Mouse (Mus musculus): ENCODE measurements around the gene Tlr9.

Gene Tlr9

DNA sequence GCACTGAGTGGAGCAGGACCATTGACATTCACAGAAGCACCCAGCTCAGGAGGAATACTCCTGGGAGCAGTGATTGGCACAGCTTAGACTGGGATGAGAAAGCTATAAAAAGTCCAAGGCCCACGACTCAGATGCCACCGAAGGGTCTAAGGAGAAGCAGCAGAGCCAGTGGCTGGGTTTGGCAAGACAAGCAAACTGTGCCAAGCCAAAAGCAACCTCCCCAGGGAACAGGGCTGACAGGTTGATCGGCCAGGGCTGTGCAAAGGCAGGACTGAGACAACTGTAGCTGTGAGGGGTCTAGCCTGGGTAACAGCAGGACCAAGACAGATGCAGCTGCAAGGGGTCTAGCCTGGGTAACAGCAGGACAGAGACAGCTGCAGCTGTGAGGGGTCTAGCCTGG, 10.6 kb downstream of the Tlr9 start:
- DNase-seq (ENCODE audit: low spot score) = no peak

GRCm38 (mm10) chr9:106233953-106234352, 11.6 kb downstream of the Tlr9 start:
- no peak for DNase-seq (ENCODE audit: low spot score)

DNA sequence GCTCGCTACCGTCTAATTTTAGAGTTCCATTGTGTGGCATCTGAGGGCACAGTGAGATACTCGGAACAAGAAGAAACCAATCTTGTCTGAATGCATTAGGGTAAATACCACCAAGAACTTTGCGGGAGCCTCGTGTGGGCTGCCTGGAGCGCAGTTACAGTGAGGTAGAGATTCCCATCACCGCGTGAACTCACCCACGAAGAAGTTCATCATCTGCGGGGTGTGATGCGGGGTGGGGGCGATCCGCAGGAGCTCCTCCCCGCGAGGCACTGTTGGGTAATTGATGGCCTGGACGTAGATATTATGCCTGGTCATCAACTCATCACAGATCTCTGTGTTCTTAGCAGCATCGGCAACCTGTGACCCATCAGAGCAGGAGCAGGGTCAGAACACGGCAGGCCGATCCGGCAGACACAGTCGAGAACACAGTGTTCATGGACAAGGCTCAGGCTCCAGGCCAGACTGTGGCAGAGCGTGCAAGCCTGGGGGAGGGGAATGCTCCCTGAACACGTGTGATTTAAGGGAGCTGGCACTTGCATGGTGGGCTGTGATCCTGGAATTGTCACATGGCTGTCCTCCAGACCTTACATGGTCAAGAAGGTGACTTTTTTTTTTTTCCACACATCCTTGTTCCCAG, 12.9 kb downstream of the Tlr9 start:
- DNase-seq (ENCODE audit: low spot score) = no peak

GRCm38 (mm10) chr9:106236156-106236817, 13.9 kb downstream of the Tlr9 start:
- DNase-seq (ENCODE audit: low spot score) = no peak

DNA sequence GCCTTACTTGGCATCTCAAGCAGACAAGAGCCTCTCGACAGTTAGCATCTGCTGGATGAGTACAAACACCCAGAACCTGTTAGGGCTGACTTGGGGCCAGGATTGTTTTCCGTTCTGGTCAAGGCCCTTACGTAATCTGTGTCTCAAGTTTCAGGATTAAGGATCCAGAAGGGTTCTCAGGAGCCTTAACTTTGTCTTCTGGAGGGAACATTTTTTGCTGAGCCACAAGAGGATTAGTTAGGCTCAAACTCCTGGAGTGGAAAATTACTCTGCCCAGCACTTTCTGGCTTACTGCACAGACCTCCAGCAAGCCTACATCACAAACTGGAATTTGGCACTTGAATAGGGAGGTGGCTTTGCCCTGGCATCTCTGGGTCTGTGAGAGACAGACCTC, 14.4 kb downstream of the Tlr9 start:
- DNase-seq (ENCODE audit: low spot score) = no peak

GRCm38 (mm10) chr9:106237401-106237800, 15.0 kb downstream of the Tlr9 start:
- DNase-seq (ENCODE audit: low spot score) = no peak

DNA sequence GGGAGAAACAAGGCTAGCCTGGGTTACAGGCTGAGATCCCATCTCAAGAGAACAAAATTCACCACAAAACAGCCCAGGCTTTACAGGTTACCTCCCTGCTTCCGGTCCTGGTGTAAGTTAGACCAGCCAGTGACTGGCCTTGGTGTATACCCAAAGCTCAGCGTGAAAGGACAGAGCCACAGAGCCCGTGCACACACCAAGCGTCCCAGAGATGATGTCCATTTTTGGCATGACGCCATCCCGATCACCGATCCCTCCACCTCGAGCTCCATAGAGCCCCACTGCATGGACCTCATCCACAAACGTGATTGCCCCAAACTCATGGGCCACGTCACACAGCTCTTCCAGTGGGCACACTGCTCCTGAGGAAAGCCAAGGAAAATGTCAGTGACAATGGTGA, 15.5 kb downstream of the Tlr9 start:
- no peak for DNase-seq (ENCODE audit: low spot score)

DNA sequence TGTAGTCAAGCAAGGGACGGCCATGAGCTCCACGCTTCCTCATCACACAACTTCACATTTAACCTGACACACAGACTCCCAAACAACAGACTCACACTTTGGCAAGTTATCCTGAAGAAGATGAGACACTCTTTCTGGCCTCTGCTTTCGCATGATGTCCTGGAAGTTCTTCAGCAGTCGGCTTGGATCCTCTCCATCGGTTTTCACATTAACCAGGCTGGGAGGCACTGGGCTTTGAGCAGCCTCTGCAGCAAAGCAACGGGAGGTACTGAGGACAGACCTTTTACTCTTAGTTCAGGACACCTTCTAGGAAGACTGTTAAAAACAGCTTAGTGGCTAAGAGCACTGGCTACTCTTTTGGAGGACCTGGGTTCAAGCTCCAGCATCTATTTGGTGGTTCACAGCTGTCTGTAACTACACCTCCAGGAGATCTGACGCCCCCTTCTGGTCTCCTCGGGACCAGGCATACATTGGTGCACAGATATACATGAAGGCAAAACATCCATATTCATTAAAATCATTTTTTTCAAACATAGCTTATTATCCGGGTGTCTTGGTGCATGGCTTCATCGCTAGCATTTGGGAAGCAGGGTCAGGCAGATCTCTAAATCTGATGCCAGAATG, 19.3 kb downstream of the Tlr9 start:
- DNase-seq (ENCODE audit: low spot score) = no peak

- no peak for DNase-seq (ENCODE audit: low spot score)
These were observed 20.6 kb downstream of the Tlr9 start for GRCm38 (mm10) chr9:106242813-106243488.

GRCm38 (mm10) chr9:106249550-106249949, 27.2 kb downstream of the Tlr9 start:
- no peak for DNase-seq (ENCODE audit: low spot score)

DNA sequence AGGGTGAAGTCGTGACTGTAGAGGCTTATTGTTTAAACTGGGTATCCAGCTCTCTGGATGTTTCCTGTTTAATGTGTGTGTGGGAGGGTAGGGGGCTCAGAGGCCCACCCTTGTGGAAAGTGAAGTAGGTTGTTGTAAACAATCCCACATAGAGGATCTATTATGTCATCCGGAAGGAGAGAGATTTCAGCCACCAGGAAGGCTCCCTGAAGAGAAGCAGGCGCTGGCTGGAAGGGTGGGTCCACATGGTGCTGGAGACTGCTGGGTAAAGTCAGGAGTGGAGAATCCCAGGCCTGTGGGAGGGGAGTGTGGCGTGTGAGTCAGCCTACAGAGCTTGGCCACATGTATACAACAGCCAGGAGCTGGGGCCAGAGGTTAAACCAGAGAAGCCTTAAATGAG, 27.8 kb downstream of the Tlr9 start:
- DNase-seq (ENCODE audit: low spot score) = no peak

- no peak for DNase-seq (ENCODE audit: low spot score)
These were observed 28.7 kb downstream of the Tlr9 start for GRCm38 (mm10) chr9:106251066-106251465.

- no peak for DNase-seq (ENCODE audit: low spot score)
These were observed 31.6 kb downstream of the Tlr9 start for GRCm38 (mm10) chr9:106254001-106254400.

- DNase-seq (ENCODE audit: low spot score) = no peak
These were observed 36.0 kb downstream of the Tlr9 start for GRCm38 (mm10) chr9:106258412-106258811.

GRCm38 (mm10) chr9:106258990-106259389, 36.6 kb downstream of the Tlr9 start:
- no peak for DNase-seq (ENCODE audit: low spot score)

GRCm38 (mm10) chr9:106261058-106261457, 38.7 kb downstream of the Tlr9 start:
- DNase-seq (ENCODE audit: low spot score) = no peak

DNA sequence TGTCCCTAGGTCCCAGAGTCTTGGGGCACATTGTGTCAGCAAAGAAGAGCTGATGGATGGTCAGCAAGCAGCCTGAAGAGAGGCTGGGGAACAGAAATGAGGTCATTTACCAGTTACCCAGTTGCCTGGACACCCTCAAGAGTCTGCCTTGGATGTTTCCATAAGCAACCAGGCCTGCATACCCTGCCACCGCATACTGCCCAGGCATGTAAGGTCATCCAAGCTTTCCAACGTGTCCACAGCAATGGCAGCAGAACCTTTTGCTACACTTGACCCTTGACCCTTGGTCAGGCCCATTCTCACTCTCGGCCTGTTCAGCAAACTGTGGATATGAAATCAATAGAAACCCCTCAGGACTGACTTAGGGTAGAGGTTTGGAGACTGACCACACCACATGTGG, 39.1 kb downstream of the Tlr9 start:
- no peak for DNase-seq (ENCODE audit: low spot score)

GRCm38 (mm10) chr9:106262075-106262474, 39.7 kb downstream of the Tlr9 start:
- DNase-seq (ENCODE audit: low spot score) = no peak

GRCm38 (mm10) chr9:106263381-106263924, 41.1 kb downstream of the Tlr9 start:
- no peak for DNase-seq (ENCODE audit: low spot score)

GRCm38 (mm10) chr9:106265358-106266075, 43.1 kb downstream of the Tlr9 start:
- DNase-seq (ENCODE audit: low spot score) = no peak

- DNase-seq (ENCODE audit: low spot score) = no peak
These were observed 44.7 kb downstream of the Tlr9 start for GRCm38 (mm10) chr9:106266936-106267657.

Measured in embryo, embryonic 10 days (tissue).